Mouse (Mus musculus) yolk sac, embryonic 10.5 days (tissue): ENCODE measurements around the gene Zswim8.

Source experiments
- DNase-seq: peaks from one replicate; pipeline ENCODE4 v3.0.0-alpha.2; 2017; ENCODE audit warnings: low spot score

Zswim8 gene

GRCm38 (mm10) chr14:20707201-20708190 is at the start of gene Zswim8:
Zswim8 (plus strand) TSS chr14:20707552.
- peak; percentile 92 for DNase-seq

- no peak for DNase-seq
Measured at GRCm38 (mm10) chr14:20658326-20658725, 49.0 kb upstream of the Zswim8 start.

GRCm38 (mm10) chr14:20658902-20659301 is 48.5 kb upstream of the Zswim8 start:
- DNase-seq: no peak

GRCm38 (mm10) chr14:20659687-20660086 is 47.7 kb upstream of the Zswim8 start:
- DNase-seq: no peak

- DNase-seq: peak; percentile 94
Measured at GRCm38 (mm10) chr14:20660827-20661660, 46.3 kb upstream of the Zswim8 start.

GRCm38 (mm10) chr14:20661661-20662331 is 45.6 kb upstream of the Zswim8 start:
- DNase-seq: peak; percentile 73

- no peak for DNase-seq
Measured at GRCm38 (mm10) chr14:20662740-20663139, 44.6 kb upstream of the Zswim8 start.

GRCm38 (mm10) chr14:20663601-20664000 is 43.8 kb upstream of the Zswim8 start:
- DNase-seq: no peak

GRCm38 (mm10) chr14:20664436-20664835 is 42.9 kb upstream of the Zswim8 start:
- DNase-seq: no peak

GRCm38 (mm10) chr14:20667469-20667868 is 39.9 kb upstream of the Zswim8 start:
- no peak for DNase-seq

GRCm38 (mm10) chr14:20668154-20668810 is 39.1 kb upstream of the Zswim8 start, which contains the start of gene Synpo2l:
Synpo2l (minus strand) TSS chr14:20668354.
- peak; percentile 74 for DNase-seq

GRCm38 (mm10) chr14:20672990-20673389 is 34.4 kb upstream of the Zswim8 start:
- no peak for DNase-seq

GRCm38 (mm10) chr14:20673735-20674063 is 33.7 kb upstream of the Zswim8 start:
- DNase-seq: peak; percentile 88

- DNase-seq: peak; percentile 99
Measured at GRCm38 (mm10) chr14:20674064-20674833, 33.1 kb upstream of the Zswim8 start, which contains the start of gene Sec24c. Sec24c (plus strand) TSS chr14:20674308.

GRCm38 (mm10) chr14:20677906-20678305 is 29.4 kb upstream of the Zswim8 start:
- no peak for DNase-seq

GRCm38 (mm10) chr14:20681742-20682141 is 25.6 kb upstream of the Zswim8 start:
- no peak for DNase-seq

GRCm38 (mm10) chr14:20682498-20682897 is 24.9 kb upstream of the Zswim8 start:
- DNase-seq: no peak

GRCm38 (mm10) chr14:20686576-20686975 is 20.8 kb upstream of the Zswim8 start:
- DNase-seq: no peak

GRCm38 (mm10) chr14:20689009-20689408 is 18.3 kb upstream of the Zswim8 start:
- no peak for DNase-seq

- DNase-seq: no peak
Measured at GRCm38 (mm10) chr14:20691772-20692171, 15.6 kb upstream of the Zswim8 start.
